ENCODE assay signal across 12 mouse cellular contexts in the genomic region with DNA sequence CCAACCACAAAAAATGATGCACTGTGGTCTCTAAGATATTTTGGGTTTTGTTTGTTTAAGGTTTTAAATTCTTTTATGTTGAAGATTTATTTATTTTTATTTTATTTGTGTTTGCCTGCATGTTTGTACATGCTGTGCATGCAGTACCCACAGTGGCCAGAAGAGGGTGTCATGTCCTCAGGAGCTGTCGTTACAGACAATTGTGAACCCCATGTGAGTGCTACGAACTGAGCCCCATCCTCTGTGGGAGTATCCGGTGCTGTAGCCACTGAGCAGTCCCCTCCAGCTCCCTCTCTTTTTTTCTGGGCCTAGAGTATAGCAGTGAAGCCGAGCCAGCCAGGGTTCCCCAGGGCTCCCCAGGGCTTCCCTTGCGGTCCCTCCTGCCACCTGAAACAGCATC. TPM values are rescaled to one million over a fixed set of nuclear protein-coding genes. Genes with fewer than 3 reads are reported as not detected.
DNase-seq lines count a peak whose midpoint lies in the region; ATAC-seq and TF ChIP-seq lines count a peak whose summit lies in the region.
"Had no signal": no experiment of that assay in that cellular context is flagged by ENCODE, and none has a peak within 500 bp of the region (broad histone marks: within the 10 kb centered on the region; RNA-seq: fewer than 3 reads in every experiment).

No protein-coding gene starts in this region.

- H3K27me3 ChIP-seq in hindbrain, embryonic 11.5 days (ENCODE audit: control insufficient read depth, insufficient read depth, low read length) = no peaks in the 10 kb centered on the region
- H3K27me3 ChIP-seq in hindbrain, embryonic 16.5 days (replicated peaks; ENCODE audit: control insufficient read depth, insufficient read depth, low read length) = no peaks in the 10 kb centered on the region
- no peaks in the 10 kb centered on the region for H3K27me3 ChIP-seq in thymus, adult 2 months (ENCODE audit: control insufficient read depth, insufficient read depth, low read length)
- H3K27me3 ChIP-seq in forebrain, embryonic 11.5 days (ENCODE audit: control insufficient read depth, insufficient read depth, low read length) = no peaks in the 10 kb centered on the region; the same call in 1 of the 2 replicates
- H3K27me3 ChIP-seq: embryonic facial prominence, embryonic 12.5 days had no signal

- peak; percentile 47 for DNase-seq in hindbrain, embryonic 11.5 days (ENCODE audit: low spot score)
- DNase-seq in thymus, adult 2 months = peak; percentile 48
- no peak for DNase-seq in thymus, postnatal 10 days (ENCODE audit: low spot score in 2 of 2)
- DNase-seq in thymus, postnatal 4 days = peak; percentile 78
- DNase-seq in forebrain, embryonic 11.5 days (ENCODE audit: low spot score) = no peak
- no peak for DNase-seq in cerebellum, adult 18-20 months
- DNase-seq: adrenal gland, adult 2 months; gastrocnemius, postnatal 36 days; kidney, adult 18-20 months had no signal

- no peak for ATAC-seq in hindbrain, embryonic 11.5 days (ENCODE audit: low FRiP score)
- no peak for ATAC-seq in hindbrain, embryonic 16.5 days
- no peak for ATAC-seq in forebrain, embryonic 11.5 days (replicated peaks; ENCODE audit: low FRiP score)

- 83% methylated on average over 5 of the region's 5 CpGs for WGBS in hindbrain, embryonic 11.5 days
- 85% methylated on average over 5 of the region's 5 CpGs for WGBS in hindbrain, embryonic 16.5 days
- WGBS in thymus, adult 2 months = 95% methylated on average over 5 of the region's 5 CpGs
- 82% methylated on average over 5 of the region's 5 CpGs for WGBS in forebrain, embryonic 11.5 days

- H3K4me1 ChIP-seq in hindbrain, embryonic 11.5 days (replicated peaks; ENCODE audit: control insufficient read depth, insufficient read depth, low read length) = no peaks in the 10 kb centered on the region
- H3K4me1 ChIP-seq in hindbrain, embryonic 16.5 days (ENCODE audit: control insufficient read depth, insufficient read depth, low read depth, low read length) = peaks cover 2% of the 10 kb centered on the region; the same call in 1 of the 2 replicates
- peaks cover 21% of the 10 kb centered on the region for H3K4me1 ChIP-seq in thymus, adult 2 months (replicated peaks; ENCODE audit: control insufficient read depth, insufficient read depth, low read length)
- H3K4me1 ChIP-seq in cortical plate, adult 2 months (ENCODE audit: control insufficient read depth, insufficient read depth, low read length) = peaks cover 2% of the 10 kb centered on the region; the same call in 1 of the 2 replicates
- H3K4me1 ChIP-seq in forebrain, embryonic 11.5 days (replicated peaks; ENCODE audit: control insufficient read depth, insufficient read depth, low read length) = no peaks in the 10 kb centered on the region

- peak; percentile 75; the same call in 1 of the 2 replicates for TF ChIP-seq CTCF in thymus, adult 2 months (IDR thresholded peaks at IDR 0.05; ENCODE audit: borderline replicate concordance, control insufficient read depth, extremely low read depth, insufficient read depth, low read length, poor library complexity)
- TF ChIP-seq CTCF in cortical plate, adult 2 months (IDR thresholded peaks at IDR 0.05; ENCODE audit: extremely low read depth, insufficient read depth, low read length) = peak; percentile 51

- H3K4me2 ChIP-seq in hindbrain, embryonic 11.5 days (replicated peaks; ENCODE audit: low read depth, low read length) = no peak overlapping the region
- no peak overlapping the region for H3K4me2 ChIP-seq in hindbrain, embryonic 16.5 days (ENCODE audit: low read length)
- no peak overlapping the region for H3K4me2 ChIP-seq in forebrain, embryonic 11.5 days (ENCODE audit: low read depth, low read length, severe bottlenecking)
- H3K4me2 ChIP-seq: embryonic facial prominence, embryonic 12.5 days had no signal

- H3K9ac ChIP-seq in hindbrain, embryonic 11.5 days (ENCODE audit: low read depth, low read length) = no peak overlapping the region
- no peak overlapping the region for H3K9ac ChIP-seq in hindbrain, embryonic 16.5 days (ENCODE audit: low read depth, low read length)
- no peak overlapping the region for H3K9ac ChIP-seq in forebrain, embryonic 11.5 days (ENCODE audit: low read length)
- H3K9ac ChIP-seq: embryonic facial prominence, embryonic 12.5 days had no signal

- no peak overlapping the region for H3K27ac ChIP-seq in hindbrain, embryonic 11.5 days (ENCODE audit: low read depth, low read length)
- no peak overlapping the region for H3K27ac ChIP-seq in hindbrain, embryonic 16.5 days (ENCODE audit: low read depth, low read length)
- no peak overlapping the region for H3K27ac ChIP-seq in thymus, adult 2 months (ENCODE audit: control insufficient read depth, insufficient read depth, low read length)
- no peak overlapping the region for H3K27ac ChIP-seq in cortical plate, adult 2 months (ENCODE audit: insufficient read depth, low read length)
- no peak overlapping the region for H3K27ac ChIP-seq in forebrain, embryonic 11.5 days (ENCODE audit: low read depth, low read length)
- H3K27ac ChIP-seq: embryonic facial prominence, embryonic 12.5 days had no signal

- no peak for TF ChIP-seq POLR2A in thymus, adult 2 months (IDR thresholded peaks at IDR 0.05; ENCODE audit: control insufficient read depth, extremely low read depth, insufficient read depth, low read length, poor library complexity)
- TF ChIP-seq POLR2A in cortical plate, adult 2 months (IDR thresholded peaks at IDR 0.05; ENCODE audit: extremely low read depth, insufficient read depth, low read length) = no peak

- H3K36me3 ChIP-seq in hindbrain, embryonic 11.5 days (ENCODE audit: control insufficient read depth, insufficient read depth, low read length) = no peaks in the 10 kb centered on the region
- no peaks in the 10 kb centered on the region for H3K36me3 ChIP-seq in hindbrain, embryonic 16.5 days (ENCODE audit: control insufficient read depth, insufficient read depth, low read length)
- H3K36me3 ChIP-seq in thymus, adult 2 months (ENCODE audit: control insufficient read depth, insufficient read depth, low read length) = no peaks in the 10 kb centered on the region
- no peaks in the 10 kb centered on the region for H3K36me3 ChIP-seq in forebrain, embryonic 11.5 days (ENCODE audit: control insufficient read depth, insufficient read depth, low read length)
- H3K36me3 ChIP-seq: embryonic facial prominence, embryonic 12.5 days had no signal

- H3K9me3 ChIP-seq in hindbrain, embryonic 11.5 days (ENCODE audit: control insufficient read depth, low read length) = no peaks in the 10 kb centered on the region
- peaks cover 2% of the 10 kb centered on the region; the same call in 1 of the 2 replicates for H3K9me3 ChIP-seq in hindbrain, embryonic 16.5 days (ENCODE audit: control insufficient read depth, low read length)
- no peaks in the 10 kb centered on the region for H3K9me3 ChIP-seq in forebrain, embryonic 11.5 days (ENCODE audit: control insufficient read depth, low read length)
- H3K9me3 ChIP-seq: embryonic facial prominence, embryonic 12.5 days had no signal

- H3K4me3 ChIP-seq in hindbrain, embryonic 11.5 days (ENCODE audit: low read depth, low read length) = no peak overlapping the region
- no peak overlapping the region for H3K4me3 ChIP-seq in hindbrain, embryonic 16.5 days (ENCODE audit: low read length)
- H3K4me3 ChIP-seq in thymus, adult 2 months (ENCODE audit: control insufficient read depth, insufficient read depth, low read length) = no peak overlapping the region
- no peak overlapping the region for H3K4me3 ChIP-seq in cortical plate, adult 2 months (ENCODE audit: insufficient read depth, low read length)
- no peak overlapping the region for H3K4me3 ChIP-seq in forebrain, embryonic 11.5 days (ENCODE audit: low read depth, low read length)
- H3K4me3 ChIP-seq: embryonic facial prominence, embryonic 12.5 days had no signal

RNA-seq across cellular contexts. Expression of a gene that starts 6.1 kb away (rescaled TPM):
- 264 and 280 TPM in 2 replicates for polyA plus RNA-seq in hindbrain, embryonic 11.5 days (2014; fragmentation: Nextera tagmentation; extraction: Ambion mirVana)
- polyA plus RNA-seq in hindbrain, embryonic 16.5 days (2015; fragmentation: Nextera tagmentation; extraction: Ambion mirVana) = 457 and 712 TPM in 2 replicates
- polyA plus RNA-seq in thymus, adult 2 months (2012; rRNA removed) = 3,110 and 3,125 TPM in 2 replicates
- polyA plus RNA-seq in cortical plate, adult 2 months (2012; rRNA removed) = 897 and 916 TPM in 2 replicates
- 324 and 355 TPM in 2 replicates for polyA plus RNA-seq in forebrain, embryonic 11.5 days (2014; fragmentation: Nextera tagmentation; extraction: Ambion mirVana)

RNA-seq across cellular contexts. Expression of a gene that starts 8.2 kb away (rescaled TPM):
- polyA plus RNA-seq in hindbrain, embryonic 11.5 days (2014; fragmentation: Nextera tagmentation; extraction: Ambion mirVana) = 57.3 and 61.7 TPM in 2 replicates
- 96.0 and 104 TPM in 2 replicates for polyA plus RNA-seq in hindbrain, embryonic 16.5 days (2015; fragmentation: Nextera tagmentation; extraction: Ambion mirVana)
- 73.1 and 81.0 TPM in 2 replicates for polyA plus RNA-seq in thymus, adult 2 months (2012; rRNA removed)
- polyA plus RNA-seq in cortical plate, adult 2 months (2012; rRNA removed) = 147 and 154 TPM in 2 replicates
- polyA plus RNA-seq in forebrain, embryonic 11.5 days (2014; fragmentation: Nextera tagmentation; extraction: Ambion mirVana) = 77.1 and 84.5 TPM in 2 replicates

RNA-seq across cellular contexts. Expression of a gene that starts 21.1 kb away (rescaled TPM):
- 7.2 and 8.8 TPM in 2 replicates for polyA plus RNA-seq in hindbrain, embryonic 11.5 days (2014; fragmentation: Nextera tagmentation; extraction: Ambion mirVana)
- polyA plus RNA-seq in hindbrain, embryonic 16.5 days (2015; fragmentation: Nextera tagmentation; extraction: Ambion mirVana) = 40.9 and 50.2 TPM in 2 replicates
- 100 and 115 TPM in 2 replicates for polyA plus RNA-seq in thymus, adult 2 months (2012; rRNA removed)
- 97.8 and 112 TPM in 2 replicates for polyA plus RNA-seq in cortical plate, adult 2 months (2012; rRNA removed)
- 7.2 and 8.1 TPM in 2 replicates for polyA plus RNA-seq in forebrain, embryonic 11.5 days (2014; fragmentation: Nextera tagmentation; extraction: Ambion mirVana)

RNA-seq across cellular contexts. Expression of a gene that starts 29.2 kb away (rescaled TPM):
- 0.56 and 0.66 TPM in 2 replicates for polyA plus RNA-seq in hindbrain, embryonic 11.5 days (2014; fragmentation: Nextera tagmentation; extraction: Ambion mirVana)
- polyA plus RNA-seq in hindbrain, embryonic 16.5 days (2015; fragmentation: Nextera tagmentation; extraction: Ambion mirVana) = 0.81 and 1.1 TPM in 2 replicates
- polyA plus RNA-seq in thymus, adult 2 months (2012; rRNA removed) = 9.5 and 10.6 TPM in 2 replicates
- polyA plus RNA-seq in cortical plate, adult 2 months (2012; rRNA removed) = 3.4 and 3.9 TPM in 2 replicates
- 0.45 and 0.68 TPM in 2 replicates for polyA plus RNA-seq in forebrain, embryonic 11.5 days (2014; fragmentation: Nextera tagmentation; extraction: Ambion mirVana)

RNA-seq across cellular contexts. Expression of a gene that starts 47.6 kb away (rescaled TPM):
- polyA plus RNA-seq in hindbrain, embryonic 11.5 days (2014; fragmentation: Nextera tagmentation; extraction: Ambion mirVana) = 5.1 and 7.7 TPM in 2 replicates
- polyA plus RNA-seq in hindbrain, embryonic 16.5 days (2015; fragmentation: Nextera tagmentation; extraction: Ambion mirVana) = 9.0 and 9.2 TPM in 2 replicates
- 22.5 and 28.8 TPM in 2 replicates for polyA plus RNA-seq in thymus, adult 2 months (2012; rRNA removed)
- polyA plus RNA-seq in cortical plate, adult 2 months (2012; rRNA removed) = 21.2 and 25.3 TPM in 2 replicates
- polyA plus RNA-seq in forebrain, embryonic 11.5 days (2014; fragmentation: Nextera tagmentation; extraction: Ambion mirVana) = 3.9 and 7.7 TPM in 2 replicates

Comparison
In these comparisons a context has a peak if more than half of its experiments do, and no peak if none do; other contexts are left out.
1. DNase-seq: peak in hindbrain, embryonic 11.5 days (single experiment), thymus, adult 2 months (single experiment) and thymus, postnatal 4 days (single experiment); none in thymus, postnatal 10 days (0 of 2), forebrain, embryonic 11.5 days (single experiment) and cerebellum, adult 18-20 months (0 of 2).